Mouse (Mus musculus): ENCODE results near the gene Eid3. TPM values are rescaled to one million over a fixed set of nuclear protein-coding genes. Genes with fewer than 3 reads are reported as not detected.

Gene Eid3
- polyA plus RNA-seq, 1 experiment from 2014 or later: not detected

- no peak overlapping the region for H3K27ac ChIP-seq (ENCODE audit: low read depth)
- DNase-seq: peak; percentile 35
- no peaks in the 10 kb centered on the region for H3K9me3 ChIP-seq (ENCODE audit: low read length)
- H3K36me3 ChIP-seq (replicated peaks; ENCODE audit: insufficient read depth, low read length): no peaks in the 10 kb centered on the region
- no peak overlapping the region for H3K9ac ChIP-seq (replicated peaks)
- H3K4me2 ChIP-seq (ENCODE audit: low read depth, low read length): no peak overlapping the region
- no peak for ATAC-seq
- WGBS (ENCODE audit: insufficient replicate concordance): 55% methylated on average over 3 of the region's 3 CpGs
- H3K27me3 ChIP-seq (ENCODE audit: insufficient read depth, low read length): no peaks in the 10 kb centered on the region
- peaks cover 3% of the 10 kb centered on the region; the same call in 1 of the 2 replicates for H3K4me1 ChIP-seq (ENCODE audit: insufficient read depth)
- H3K4me3 ChIP-seq (ENCODE audit: low read depth, low read length): no peak overlapping the region
- peak; percentile 74 for TF ChIP-seq CTCF (IDR thresholded peaks at IDR 0.05; ENCODE audit: low read depth)
- no peak for TF ChIP-seq EP300 (IDR thresholded peaks at IDR 0.05; ENCODE audit: low read depth)
These were observed 43.8 kb downstream of the Eid3 start for GRCm38 (mm10) chr10:82910198-82910597.

- H3K36me3 ChIP-seq (replicated peaks; ENCODE audit: insufficient read depth, low read length): no peaks in the 10 kb centered on the region
- no peak overlapping the region for H3K4me2 ChIP-seq (ENCODE audit: low read depth, low read length)
- H3K4me3 ChIP-seq (ENCODE audit: low read depth, low read length): no peak overlapping the region
- peak; percentile 75 for TF ChIP-seq EP300 (IDR thresholded peaks at IDR 0.05; ENCODE audit: low read depth)
- TF ChIP-seq CTCF (IDR thresholded peaks at IDR 0.05; ENCODE audit: low read depth): no peak
- 37% methylated on average over 4 of the region's 4 CpGs for WGBS (ENCODE audit: insufficient replicate concordance)
- no peaks in the 10 kb centered on the region for H3K27me3 ChIP-seq (ENCODE audit: insufficient read depth, low read length)
- no peak overlapping the region for H3K27ac ChIP-seq (ENCODE audit: low read depth)
- DNase-seq: no peak
- no peak for ATAC-seq
- peaks cover 3% of the 10 kb centered on the region; the same call in 1 of the 2 replicates for H3K4me1 ChIP-seq (ENCODE audit: insufficient read depth)
- H3K9ac ChIP-seq (replicated peaks): no peak overlapping the region
- no peaks in the 10 kb centered on the region for H3K9me3 ChIP-seq (ENCODE audit: low read length)
These were observed 46.8 kb downstream of the Eid3 start for GRCm38 (mm10) chr10:82913238-82913637.

DNA sequence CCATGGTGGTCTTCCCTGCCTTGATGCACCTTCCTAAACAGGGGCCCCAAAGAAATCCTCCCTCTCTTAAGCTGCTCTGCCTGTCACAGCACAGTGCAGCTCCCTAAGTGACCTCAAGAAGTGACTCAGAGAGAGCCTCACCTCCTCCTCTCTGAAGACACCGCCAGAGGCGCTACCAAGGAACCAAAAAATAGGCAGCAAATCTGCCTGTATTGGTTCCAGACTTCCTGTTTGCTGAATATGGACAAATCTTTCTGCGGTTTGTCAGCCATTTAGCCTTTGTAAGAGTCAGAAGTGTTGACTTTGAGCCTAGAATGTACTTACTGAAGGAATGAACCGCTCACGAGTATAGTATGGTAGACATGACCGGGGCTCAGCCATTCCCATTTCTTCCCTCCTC, 47.3 kb downstream of the Eid3 start:
- Histone ChIP-seq H3K4me3 (ENCODE audit: low read depth, low read length) (no peak overlapping the region), H3K9me3 (ENCODE audit: low read length) (no peaks in the 10 kb centered on the region), H3K4me2 (ENCODE audit: low read depth, low read length) (no peak overlapping the region), H3K9ac (replicated peaks) (no peak overlapping the region), H3K36me3 (replicated peaks; ENCODE audit: insufficient read depth, low read length) (no peaks in the 10 kb centered on the region), H3K27ac (ENCODE audit: low read depth) (no peak overlapping the region), H3K4me1 (ENCODE audit: insufficient read depth) (peaks cover 3% of the 10 kb centered on the region; the same call in 1 of the 2 replicates), H3K27me3 (ENCODE audit: insufficient read depth, low read length) (no peaks in the 10 kb centered on the region)
- DNase-seq (no peak), ATAC-seq (no peak)
- no peak for TF ChIP-seq EP300 (IDR thresholded peaks at IDR 0.05; ENCODE audit: low read depth)
- TF ChIP-seq CTCF (IDR thresholded peaks at IDR 0.05; ENCODE audit: low read depth): 0 out of 2 replicates have a peak, but pooled peaks have one; percentile 13
- 59% methylated on average over 6 of the region's 6 CpGs for WGBS (ENCODE audit: insufficient replicate concordance)

Other genes starting within 250 kb of the Eid3 start
- 31.4 and 39.7 TPM in 2 replicates for gene 1190007I07Rik, start 243.4 kb upstream of the Eid3 start, polyA plus RNA-seq (2015; fragmentation: Nextera tagmentation; extraction: Ambion mirVana)
- gene Tdg, start 236.8 kb upstream of the Eid3 start, polyA plus RNA-seq (2015; fragmentation: Nextera tagmentation; extraction: Ambion mirVana): 20.8 and 22.3 TPM in 2 replicates
- gene Glt8d2, start 176.0 kb upstream of the Eid3 start, polyA plus RNA-seq (2015; fragmentation: Nextera tagmentation; extraction: Ambion mirVana): 0.12 and 0.25 TPM in 2 replicates
- gene Hcfc2, start 170.5 kb upstream of the Eid3 start, polyA plus RNA-seq (2015; fragmentation: Nextera tagmentation; extraction: Ambion mirVana): 9.3 and 11.9 TPM in 2 replicates
- 26.6 and 30.1 TPM in 2 replicates for gene Nfyb, start 102.5 kb upstream of the Eid3 start, polyA plus RNA-seq (2015; fragmentation: Nextera tagmentation; extraction: Ambion mirVana)
- gene Txnrd1, start 32.7 kb upstream of the Eid3 start, polyA plus RNA-seq (2015; fragmentation: Nextera tagmentation; extraction: Ambion mirVana): 26.7 and 28.1 TPM in 2 replicates
- gene Chst11, start 118.9 kb downstream of the Eid3 start, polyA plus RNA-seq (2015; fragmentation: Nextera tagmentation; extraction: Ambion mirVana): 0.40 and 0.45 TPM in 2 replicates

Data from liver, postnatal 0 days (tissue).